Mouse (Mus musculus) forebrain, embryonic 10.5 days (tissue): ENCODE measurements at regions not wholly inside any gene's neighbourhood (a gene's known extent, or its start where the extent isn't known, plus 50 kb on each side); places are given as distances from the start of the nearest gene placed in this dataset.
A peak's percentile ranks its signal among the peaks of the same experiment; 100 is the strongest.

Experiments
- DNase-seq: peaks from one replicate; pipeline ENCODE4 v3.0.0-alpha.2; 2017; ENCODE audit warnings: low spot score; ENCODE audit errors: extremely low spot score
- H3K27ac ChIP-seq: fragments of 300-500 bp; sonication (generic); 2 replicates; pipeline ENCODE4 v1.5.1; 2016; ENCODE audit warnings: mild to moderate bottlenecking
- H3K27me3 ChIP-seq: fragments of 300-500 bp; sonication (generic); 2 replicates; pipeline ENCODE4 v1.6.1; 2016; ENCODE audit warnings: mild to moderate bottlenecking; ENCODE audit not compliant: poor library complexity, severe bottlenecking
- H3K36me3 ChIP-seq: fragments of 300-500 bp; sonication (generic); replicated peaks from 2 replicates; pipeline ENCODE4 v1.6.1; 2016; ENCODE audit warnings: mild to moderate bottlenecking, moderate library complexity
- H3K4me1 ChIP-seq: fragments of 300-500 bp; sonication (generic); 2 replicates; pipeline ENCODE4 v1.6.1; 2016
- H3K4me3 ChIP-seq: fragments of 300-500 bp; sonication (generic); 2 replicates; pipeline ENCODE4 v1.5.1; 2016; ENCODE audit warnings: mild to moderate bottlenecking, moderate library complexity
- H3K9me3 ChIP-seq: fragments of 300-500 bp; sonication (generic); 2 replicates; pipeline ENCODE4 v1.6.1; 2016; ENCODE audit warnings: mild to moderate bottlenecking, moderate library complexity
- WGBS: fragments of 180-500 bp; shearing (Covaris S2); methylation state at CpG from one replicate; pipeline ENCODE4 v1.1.7; 2016; 5-methylcytosine and 5-hydroxymethylcytosine counted together

DNA sequence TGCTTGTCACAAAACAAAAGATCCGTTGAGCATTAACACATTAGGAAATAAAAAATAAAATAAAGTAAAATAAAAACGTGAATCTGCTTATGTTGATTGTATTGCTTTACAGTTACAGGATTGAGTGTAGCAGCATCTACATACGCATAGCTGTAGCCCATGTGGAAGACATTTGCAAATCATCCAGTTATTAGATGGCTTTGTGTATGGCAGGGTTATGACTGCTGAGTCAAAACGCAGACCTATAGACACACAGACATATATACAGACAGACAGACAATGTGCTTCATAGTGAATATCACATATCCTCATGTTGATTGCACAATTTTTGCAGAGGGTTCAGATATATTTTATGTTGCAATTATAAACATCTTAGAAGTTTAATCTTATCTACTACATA lies 64.5 kb downstream of the Gm11146 start:
- DNase-seq = no peak
- Histone ChIP-seq H3K9me3 (no peaks in the 10 kb centered on the region), H3K4me3 (no peak overlapping the region), H3K27me3 (no peaks in the 10 kb centered on the region), H3K4me1 (peaks cover 10% of the 10 kb centered on the region; the same call in 1 of the 2 replicates), H3K27ac (no peak overlapping the region), H3K36me3 (no peaks in the 10 kb centered on the region)
- 92% methylated on average over 4 of the region's 4 CpGs for WGBS

DNA sequence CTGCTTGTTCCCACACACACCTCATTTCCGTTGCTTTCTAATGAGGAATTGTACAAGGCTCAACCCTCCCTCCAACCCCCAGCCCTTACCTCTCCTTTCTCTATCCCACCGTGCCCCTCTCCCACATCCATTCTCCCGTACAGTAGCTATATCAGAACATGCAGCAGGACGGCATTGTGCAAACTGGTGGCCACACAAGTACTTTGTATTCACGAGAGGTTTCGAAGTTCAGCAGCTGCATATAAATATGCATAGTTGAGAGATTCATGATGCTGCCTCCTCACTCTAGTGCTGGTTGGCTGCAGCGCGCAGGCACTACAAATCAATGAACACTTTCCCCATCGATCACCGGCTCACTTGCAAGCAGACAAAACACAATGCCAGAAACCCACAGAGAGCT lies 65.1 kb downstream of the Gm11146 start:
- Histone ChIP-seq H3K36me3 (no peaks in the 10 kb centered on the region), H3K9me3 (no peaks in the 10 kb centered on the region), H3K27me3 (no peaks in the 10 kb centered on the region), H3K27ac (peak overlapping the region; percentile 46; the same call in 1 of the 2 replicates), H3K4me1 (peaks cover 10% of the 10 kb centered on the region; the same call in 1 of the 2 replicates), H3K4me3 (no peak overlapping the region)
- DNase-seq = no peak
- 86% methylated on average over 10 of the region's 10 CpGs for WGBS

DNA sequence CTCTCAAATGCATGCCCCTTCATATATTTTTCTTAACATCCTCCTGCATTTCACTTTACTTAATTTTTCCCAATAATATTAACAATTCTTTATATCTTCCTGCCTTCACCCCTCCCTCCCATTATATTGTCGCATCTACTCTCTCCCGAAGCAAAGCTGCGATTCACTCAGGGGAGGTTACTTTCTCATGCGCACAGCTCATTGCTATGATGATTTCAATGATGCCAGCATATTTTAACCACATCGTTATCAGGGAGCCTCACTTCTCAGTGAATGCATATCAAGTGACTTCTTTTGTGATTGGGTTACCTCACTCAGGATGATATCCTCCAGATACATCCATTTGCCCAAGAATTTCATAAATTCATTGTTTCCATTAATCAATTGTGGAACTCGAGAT lies 65.6 kb downstream of the Gm11146 start:
- DNase-seq = no peak
- 0 out of 2 replicates have a peak overlapping the region, but pooled peaks have one; percentile 46 for H3K27ac ChIP-seq
- no peaks in the 10 kb centered on the region for H3K27me3 ChIP-seq
- no peak overlapping the region for H3K4me3 ChIP-seq
- no peaks in the 10 kb centered on the region for H3K9me3 ChIP-seq
- H3K4me1 ChIP-seq = peaks cover 10% of the 10 kb centered on the region; the same call in 1 of the 2 replicates
- 89% methylated on average over 6 of the region's 6 CpGs for WGBS
- no peaks in the 10 kb centered on the region for H3K36me3 ChIP-seq

DNA sequence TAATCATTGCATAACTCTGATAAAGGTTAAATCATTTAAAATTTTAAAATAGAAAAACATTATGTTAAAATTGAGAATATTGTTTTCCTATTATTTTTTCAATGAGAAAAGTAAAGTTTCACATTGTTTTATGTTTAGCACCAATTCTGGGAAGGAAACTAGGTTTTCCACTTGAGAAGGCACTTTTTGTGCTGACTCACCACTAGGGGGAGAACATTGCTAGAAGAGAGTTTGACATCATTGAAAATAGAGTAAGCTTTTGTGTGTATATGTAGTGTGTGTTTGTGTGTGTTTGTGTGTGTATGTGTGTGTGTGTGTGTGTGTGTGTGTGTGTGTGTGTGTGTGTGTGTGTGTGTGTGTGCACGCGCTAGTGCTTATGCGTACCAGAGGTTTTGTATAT lies 66.9 kb downstream of the Gm11146 start:
- Histone ChIP-seq H3K4me3 (no peak overlapping the region), H3K27ac (no peak overlapping the region), H3K36me3 (peaks cover 7% of the 10 kb centered on the region; the same call in 1 of the 2 replicates), H3K9me3 (no peaks in the 10 kb centered on the region), H3K4me1 (peaks cover 10% of the 10 kb centered on the region; the same call in 1 of the 2 replicates), H3K27me3 (no peaks in the 10 kb centered on the region)
- DNase-seq = no peak
- 89% methylated on average over 1 of the region's 3 CpGs for WGBS

DNA sequence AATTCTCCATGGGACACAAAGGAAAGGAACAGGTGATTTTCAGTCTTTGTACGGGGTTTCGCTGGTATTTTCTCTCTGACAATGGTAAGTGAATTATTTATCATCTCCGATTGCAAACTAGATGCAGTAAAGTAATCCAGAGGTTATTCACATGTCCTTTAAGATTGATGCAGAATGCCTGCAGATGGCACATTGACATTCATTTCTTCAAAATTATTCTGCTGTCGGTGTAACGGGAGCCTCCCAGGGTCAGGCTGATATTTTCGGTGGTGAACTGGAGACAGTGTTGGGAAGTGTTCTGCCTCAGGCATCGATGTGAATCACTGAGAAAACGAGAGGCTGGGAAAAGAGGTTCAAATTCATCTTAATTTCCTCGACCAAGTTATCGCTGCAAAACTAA lies 70.3 kb downstream of the Gm11146 start:
- 89% methylated on average over 10 of the region's 10 CpGs for WGBS
- Histone ChIP-seq H3K4me3 (no peak overlapping the region), H3K9me3 (no peaks in the 10 kb centered on the region), H3K27me3 (no peaks in the 10 kb centered on the region), H3K4me1 (peaks cover 5% of the 10 kb centered on the region; the same call in 1 of the 2 replicates), H3K27ac (no peak overlapping the region), H3K36me3 (peaks cover 7% of the 10 kb centered on the region; the same call in 1 of the 2 replicates)
- no peak for DNase-seq

DNA sequence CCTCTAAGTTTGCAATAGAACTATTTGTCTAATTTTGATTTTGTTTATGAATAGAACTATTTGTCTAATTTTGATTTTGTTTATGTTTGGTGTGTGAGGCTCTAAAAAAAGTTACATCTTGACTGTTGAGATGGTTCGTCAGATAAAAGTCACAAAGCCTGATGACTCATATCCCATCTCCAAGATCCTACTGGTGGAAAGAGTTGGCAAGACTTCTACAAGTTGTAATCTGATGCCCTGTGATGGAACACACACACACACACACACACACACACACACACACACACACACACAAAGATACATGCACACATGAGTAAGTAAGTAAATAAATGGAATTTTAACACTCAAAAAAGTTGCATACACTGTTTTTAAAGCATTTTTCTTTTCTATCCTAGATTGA lies 73.9 kb downstream of the Gm11146 start:
- no peaks in the 10 kb centered on the region for H3K4me1 ChIP-seq
- no peak overlapping the region for H3K4me3 ChIP-seq
- DNase-seq = no peak
- H3K36me3 ChIP-seq = peaks cover 7% of the 10 kb centered on the region; the same call in 1 of the 2 replicates
- H3K9me3 ChIP-seq = no peaks in the 10 kb centered on the region
- no peak overlapping the region for H3K27ac ChIP-seq
- H3K27me3 ChIP-seq = no peaks in the 10 kb centered on the region
- WGBS = 90% methylated on average over 1 of the region's 1 CpGs

DNA sequence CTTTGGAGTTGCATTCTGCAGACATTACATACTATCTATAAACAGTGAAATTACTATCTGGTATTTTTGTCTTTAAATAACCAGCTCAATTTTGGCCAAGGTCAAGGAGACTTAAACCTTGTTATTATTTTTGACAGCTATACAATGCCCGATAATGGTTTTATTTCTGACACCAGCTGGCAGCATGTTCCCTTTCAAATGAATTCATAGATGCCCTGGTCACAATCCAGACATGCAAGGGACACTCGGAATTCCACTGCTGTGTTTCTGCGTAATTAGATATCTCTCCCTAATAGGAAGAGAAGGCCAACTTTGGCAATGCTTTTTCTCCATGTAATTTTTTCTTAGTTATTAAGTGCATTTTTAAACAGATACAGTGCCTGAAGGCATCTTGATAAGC lies 87.3 kb downstream of the Gm11146 start:
- Histone ChIP-seq H3K4me1 (no peaks in the 10 kb centered on the region), H3K4me3 (no peak overlapping the region), H3K27ac (no peak overlapping the region), H3K27me3 (no peaks in the 10 kb centered on the region), H3K9me3 (no peaks in the 10 kb centered on the region), H3K36me3 (no peaks in the 10 kb centered on the region)
- no peak for DNase-seq
- 86% methylated on average over 3 of the region's 3 CpGs for WGBS

DNA sequence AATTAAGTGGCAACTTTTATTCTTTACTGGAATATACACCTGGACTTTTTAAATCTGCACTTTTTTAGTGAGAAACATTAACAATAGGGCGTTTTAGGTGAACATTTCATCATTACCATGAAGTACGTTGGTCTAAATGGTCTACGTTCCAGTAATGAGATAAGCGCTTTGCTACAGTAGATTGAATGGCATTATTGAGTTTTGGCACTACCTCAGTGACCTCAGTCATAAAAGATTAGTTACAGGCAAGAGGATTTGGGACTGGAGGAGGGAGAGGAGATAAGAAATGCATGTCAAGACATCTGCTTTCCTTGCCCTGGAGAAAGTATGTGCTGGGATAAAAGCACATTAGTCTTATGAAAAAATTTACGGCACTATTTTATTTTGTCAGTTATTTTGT lies 98.3 kb downstream of the Gm11146 start:
- DNase-seq = no peak

DNA sequence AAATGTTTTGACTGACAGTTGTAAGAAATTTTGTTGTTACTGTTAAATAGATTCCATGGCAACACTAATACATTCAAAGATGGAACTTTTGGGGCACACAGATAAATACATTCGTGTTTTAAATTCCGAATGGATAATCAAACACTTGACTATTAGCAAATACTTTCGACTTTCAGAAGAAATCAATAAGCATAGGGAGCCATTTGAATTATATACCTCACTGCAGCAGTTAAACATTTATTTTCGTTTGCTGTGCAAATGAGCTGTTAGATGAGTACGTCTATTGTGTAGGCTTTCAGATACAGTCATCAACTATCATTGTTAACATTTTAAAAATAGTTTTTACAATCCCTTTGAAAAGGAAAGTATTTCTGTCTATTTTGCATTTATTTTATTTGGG lies 99.0 kb downstream of the Gm11146 start:
- Histone ChIP-seq H3K36me3 (no peaks in the 10 kb centered on the region; the same call in 1 of the 2 replicates), H3K27me3 (no peaks in the 10 kb centered on the region), H3K4me1 (peaks cover 21% of the 10 kb centered on the region), H3K9me3 (peaks cover 5% of the 10 kb centered on the region; the same call in 1 of the 2 replicates), H3K27ac (no peak overlapping the region), H3K4me3 (no peak overlapping the region)
- WGBS = 92% methylated on average over 5 of the region's 5 CpGs
- no peak for DNase-seq

More for the DNA sequence above, 98.3 kb downstream of the Gm11146 start:
- H3K27me3 ChIP-seq = no peaks in the 10 kb centered on the region
- no peak overlapping the region for H3K27ac ChIP-seq
- peaks cover 21% of the 10 kb centered on the region for H3K4me1 ChIP-seq
- no peak overlapping the region for H3K4me3 ChIP-seq
- WGBS = 89% methylated on average over 5 of the region's 5 CpGs
- no peaks in the 10 kb centered on the region; the same call in 1 of the 2 replicates for H3K36me3 ChIP-seq
- peaks cover 5% of the 10 kb centered on the region; the same call in 1 of the 2 replicates for H3K9me3 ChIP-seq

DNA sequence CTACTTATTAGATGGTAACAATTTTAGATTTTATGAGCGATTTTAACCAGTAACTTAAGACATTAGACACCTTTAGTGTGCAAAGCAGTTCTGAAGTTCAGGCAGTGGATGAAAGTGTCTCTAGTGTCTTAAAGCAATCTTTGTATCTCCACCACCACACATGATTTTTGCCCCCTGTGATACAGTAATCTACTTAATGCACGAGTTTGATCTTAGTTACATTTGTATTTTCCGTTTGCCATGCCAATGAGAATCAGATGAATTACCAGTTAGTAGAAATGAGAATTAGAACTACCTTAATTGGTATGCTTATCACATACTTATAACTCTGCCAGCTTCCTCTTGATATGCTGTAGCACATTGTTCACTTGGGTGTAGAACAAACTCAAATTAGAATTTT lies 99.9 kb downstream of the Gm11146 start:
- Histone ChIP-seq H3K27ac (no peak overlapping the region), H3K4me3 (no peak overlapping the region), H3K36me3 (no peaks in the 10 kb centered on the region), H3K9me3 (peaks cover under 1% of the 10 kb centered on the region; the same call in 1 of the 2 replicates), H3K4me1 (peaks cover 21% of the 10 kb centered on the region), H3K27me3 (no peaks in the 10 kb centered on the region)
- no peak for DNase-seq
- WGBS = 92% methylated on average over 3 of the region's 3 CpGs

DNA sequence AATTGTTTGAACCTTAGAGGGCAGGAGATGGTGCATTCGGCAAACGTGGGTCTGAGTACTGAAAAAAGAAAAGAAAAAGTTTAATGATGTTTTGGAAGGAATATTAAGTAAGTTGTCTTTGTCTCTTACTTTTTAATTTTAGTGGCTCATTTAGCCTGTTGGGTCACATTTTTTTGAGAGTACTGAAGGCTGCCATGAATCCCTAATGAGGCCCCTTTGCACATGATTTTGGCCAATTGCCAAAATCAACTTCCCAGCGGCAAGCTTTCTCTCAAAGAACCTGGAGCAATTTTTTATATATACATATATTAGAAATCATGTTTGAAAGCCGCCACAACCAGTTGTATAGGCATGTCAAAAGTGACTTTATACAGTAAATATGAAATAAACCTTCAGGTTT lies 100.9 kb downstream of the Gm11146 start:
- no peak for DNase-seq
- Histone ChIP-seq H3K4me3 (peak overlapping the region; percentile 19; the same call in 1 of the 2 replicates), H3K36me3 (no peaks in the 10 kb centered on the region), H3K4me1 (peaks cover 21% of the 10 kb centered on the region), H3K27ac (peak overlapping the region; percentile 79), H3K27me3 (no peaks in the 10 kb centered on the region), H3K9me3 (no peaks in the 10 kb centered on the region)
- WGBS = 84% methylated on average over 4 of the region's 4 CpGs

DNA sequence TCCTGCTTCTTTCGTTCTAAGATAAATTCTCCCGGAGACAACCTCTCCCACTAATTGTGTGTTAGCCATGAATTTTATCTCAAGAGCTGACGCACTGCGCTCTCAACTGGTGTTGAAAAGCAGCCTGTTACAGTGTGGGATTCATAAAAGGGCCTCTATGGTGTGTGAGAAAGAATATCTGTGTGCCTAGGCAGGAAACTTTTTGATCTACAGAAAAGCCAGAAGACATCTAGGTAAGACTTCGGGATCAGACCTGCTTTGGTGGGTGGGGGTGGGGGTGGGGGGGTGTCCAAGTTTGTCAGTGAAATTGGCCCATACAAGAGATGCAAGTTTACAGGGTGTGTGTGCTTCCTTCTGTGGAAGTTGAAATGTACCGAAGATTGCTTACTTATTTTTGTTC lies 101.5 kb downstream of the Gm11146 start:
- 87% methylated on average over 6 of the region's 6 CpGs for WGBS
- Histone ChIP-seq H3K9me3 (no peaks in the 10 kb centered on the region), H3K27me3 (no peaks in the 10 kb centered on the region), H3K4me3 (peak overlapping the region; percentile 19; the same call in 1 of the 2 replicates), H3K36me3 (no peaks in the 10 kb centered on the region), H3K27ac (peak overlapping the region; percentile 79), H3K4me1 (peaks cover 21% of the 10 kb centered on the region)
- no peak for DNase-seq

DNA sequence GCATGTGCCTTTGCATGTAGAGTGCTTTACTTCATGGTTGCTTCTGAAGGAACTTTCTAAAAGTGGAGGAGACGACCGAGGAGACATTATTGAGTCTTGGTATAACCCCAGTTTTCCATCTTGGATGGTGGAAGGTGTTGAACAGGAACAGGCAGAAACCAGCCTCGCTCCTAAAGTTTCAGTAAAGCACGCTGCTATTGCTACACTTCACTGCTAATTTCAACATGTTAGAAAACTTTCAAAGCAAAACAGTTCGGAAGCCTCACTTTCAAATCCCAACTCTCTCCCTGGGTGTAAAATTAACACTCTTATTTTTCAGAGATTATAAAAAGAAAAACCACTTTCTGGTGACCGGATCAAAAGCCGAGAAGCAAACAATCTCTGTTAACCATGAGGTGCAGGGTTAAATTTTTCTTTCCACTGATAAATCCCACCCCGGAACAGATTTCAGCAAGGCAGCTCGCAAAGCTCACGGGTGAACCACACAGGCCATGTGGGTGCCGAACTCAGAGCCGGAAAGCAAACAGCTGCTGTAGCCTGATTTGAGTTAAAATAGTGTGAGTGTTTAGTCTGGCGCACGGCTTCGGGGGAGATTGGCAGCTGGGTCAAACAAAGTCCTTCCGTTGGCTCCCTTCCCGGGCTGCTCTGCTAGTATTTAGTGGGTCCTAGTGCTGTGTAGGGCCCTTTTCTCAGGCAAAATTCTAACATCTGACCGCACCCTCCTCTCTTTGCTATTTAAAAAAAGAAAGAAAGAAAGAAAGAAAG lies 102.2 kb downstream of the Gm11146 start:
- 67% methylated on average over 18 of the region's 18 CpGs for WGBS
- Histone ChIP-seq H3K9me3 (no peaks in the 10 kb centered on the region), H3K27ac (peak overlapping the region; percentile 79), H3K4me3 (no peak overlapping the region), H3K27me3 (no peaks in the 10 kb centered on the region), H3K36me3 (no peaks in the 10 kb centered on the region), H3K4me1 (peaks cover 21% of the 10 kb centered on the region)
- peak; percentile 39 for DNase-seq
